In the genomic region with DNA sequence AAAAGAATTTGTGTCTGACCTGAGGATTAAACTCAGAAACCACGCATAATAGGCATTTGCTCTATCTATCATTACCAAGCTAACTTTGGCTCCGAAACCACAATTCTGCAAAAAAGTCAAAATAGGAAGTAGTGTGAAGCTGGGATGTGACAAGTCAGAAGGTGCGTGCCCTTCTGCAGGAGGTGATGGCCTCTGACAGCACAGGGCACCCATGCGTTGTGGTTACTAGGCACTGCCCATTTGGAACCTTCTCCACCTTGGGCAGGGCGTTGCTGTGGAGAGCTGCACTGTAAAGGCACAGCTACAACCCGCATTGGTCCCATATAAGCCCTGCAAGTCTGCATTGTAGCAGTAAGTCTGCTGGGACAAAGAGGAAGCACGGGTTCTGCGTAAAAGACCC, we compare ENCODE assay signal across 25 mouse cellular contexts. TPM values are rescaled to one million over a fixed set of nuclear protein-coding genes. Genes with fewer than 3 reads are reported as not detected.
A peak's percentile ranks its signal among the peaks of the same experiment; 100 is the strongest.
DNase-seq lines count a peak whose midpoint lies in the region; TF ChIP-seq lines count a peak whose summit lies in the region.
"Had no signal": no experiment of that assay in that cellular context is flagged by ENCODE, and none has a peak within 500 bp of the region (broad histone marks: within the 10 kb centered on the region; RNA-seq: fewer than 3 reads in every experiment).

No protein-coding gene starts in this region.

- no peak overlapping the region for H3K27ac ChIP-seq in MEL (ENCODE audit: control insufficient read depth, low read depth, low read length)
- no peak overlapping the region for H3K27ac ChIP-seq in bone marrow, adult 2 months (ENCODE audit: control insufficient read depth, insufficient read depth, low read depth, low read length, poor library complexity)
- peak overlapping the region; percentile 14; the same call in 1 of the 2 replicates for H3K27ac ChIP-seq in macrophage
- H3K27ac ChIP-seq in midbrain, embryonic 10.5 days (replicated peaks), result no peak overlapping the region
- H3K27ac ChIP-seq: embryonic facial prominence, embryonic 13.5 days; forebrain, embryonic 12.5 days; hindbrain, embryonic 13.5 days; layer of hippocampus, adult 2 months; limb, embryonic 12.5 days; liver, embryonic 12.5 days; midbrain, embryonic 13.5 days had no signal

- H3K79me2 ChIP-seq in MEL (ENCODE audit: control insufficient read depth, insufficient read depth, low read length, poor library complexity) (no peaks in the 10 kb centered on the region), macrophage (ENCODE audit: inconsistent target) (no peaks in the 10 kb centered on the region)

- TF ChIP-seq RAD21 in MEL (IDR thresholded peaks at IDR 0.05; ENCODE audit: low read depth, low read length), result no peak

- no peaks in the 10 kb centered on the region for H3K4me1 ChIP-seq in MEL (ENCODE audit: control insufficient read depth in 1 of 2, insufficient read depth in 2 of 2, low read length in 2 of 2)
- H3K4me1 ChIP-seq in bone marrow, adult 2 months (ENCODE audit: control insufficient read depth, insufficient read depth, low read length), result peaks cover 2% of the 10 kb centered on the region; the same call in 1 of the 2 replicates
- H3K4me1 ChIP-seq in midbrain, embryonic 10.5 days, result no peaks in the 10 kb centered on the region
- H3K4me1 ChIP-seq: embryonic facial prominence, embryonic 13.5 days; forebrain, embryonic 12.5 days; hindbrain, embryonic 13.5 days; limb, embryonic 12.5 days; liver, embryonic 12.5 days; midbrain, embryonic 13.5 days had no signal

- no peak for TF ChIP-seq EP300 in MEL (IDR thresholded peaks at IDR 0.05; ENCODE audit: low read depth in 1 of 2, low read length in 2 of 2)

- H3K4me3 ChIP-seq in MEL (ENCODE audit: control insufficient read depth in 1 of 2, insufficient read depth in 1 of 2, low read depth in 2 of 2, low read length in 2 of 2), result no peak overlapping the region
- peak overlapping the region; percentile 35 for H3K4me3 ChIP-seq in bone marrow, adult 2 months (replicated peaks; ENCODE audit: control insufficient read depth, low read depth, low read length)
- no peak overlapping the region for H3K4me3 ChIP-seq in macrophage (ENCODE audit: inconsistent target)
- H3K4me3 ChIP-seq in midbrain, embryonic 10.5 days, result no peak overlapping the region
- H3K4me3 ChIP-seq: embryonic facial prominence, embryonic 13.5 days; erythroblast, embryonic 14.5 days; forebrain, embryonic 12.5 days; hindbrain, embryonic 13.5 days; layer of hippocampus, adult 2 months; limb, embryonic 12.5 days; liver, embryonic 12.5 days; midbrain, embryonic 13.5 days had no signal

- no peaks in the 10 kb centered on the region for H3K27me3 ChIP-seq in MEL (ENCODE audit: control insufficient read depth in 1 of 2, insufficient read depth in 2 of 2, low read length in 2 of 2)
- no peaks in the 10 kb centered on the region; the same call in 1 of the 2 replicates for H3K27me3 ChIP-seq in splenic B cell, adult 2 months (ENCODE audit: control insufficient read depth, insufficient read depth, low read length, poor library complexity, severe bottlenecking)
- H3K27me3 ChIP-seq in midbrain, embryonic 10.5 days (ENCODE audit: low read depth, poor library complexity, severe bottlenecking), result no peaks in the 10 kb centered on the region
- H3K27me3 ChIP-seq: embryonic facial prominence, embryonic 13.5 days; forebrain, embryonic 12.5 days; hindbrain, embryonic 13.5 days; limb, embryonic 12.5 days; liver, embryonic 12.5 days; midbrain, embryonic 13.5 days had no signal

- no peaks in the 10 kb centered on the region for H3K9me3 ChIP-seq in MEL (replicated peaks; ENCODE audit: insufficient read depth, low read length)
- H3K9me3 ChIP-seq in midbrain, embryonic 10.5 days (replicated peaks), result peaks cover 9% of the 10 kb centered on the region
- H3K9me3 ChIP-seq: forebrain, embryonic 12.5 days; hindbrain, embryonic 13.5 days; liver, embryonic 12.5 days; midbrain, embryonic 13.5 days had no signal

- TF ChIP-seq CTCF in MEL (IDR thresholded peaks at IDR 0.05 in 2 of 3, conservative IDR thresholded peaks at IDR 0.05 in 1 of 3; ENCODE audit: control insufficient read depth in 1 of 3, insufficient read depth in 1 of 3, low read depth in 2 of 3, low read length in 3 of 3, poor library complexity in 1 of 3, severe bottlenecking in 1 of 3), result no peak
- no peak for TF ChIP-seq CTCF in bone marrow, adult 2 months (IDR thresholded peaks at IDR 0.05; ENCODE audit: control insufficient read depth, insufficient read depth, low read length)

- no peak overlapping the region for H3K9ac ChIP-seq in MEL (ENCODE audit: control insufficient read depth, low read depth, low read length, poor library complexity, severe bottlenecking)
- H3K9ac ChIP-seq: embryonic facial prominence, embryonic 13.5 days; forebrain, embryonic 12.5 days; hindbrain, embryonic 13.5 days; limb, embryonic 12.5 days; liver, embryonic 12.5 days; midbrain, embryonic 13.5 days had no signal

- H3K36me3 ChIP-seq in MEL (ENCODE audit: control insufficient read depth in 1 of 2, insufficient read depth in 2 of 2, low read length in 2 of 2) (no peaks in the 10 kb centered on the region), macrophage (ENCODE audit: inconsistent target) (no peaks in the 10 kb centered on the region; the same call in 1 of the 2 replicates)
- H3K36me3 ChIP-seq in splenic B cell, adult 2 months (ENCODE audit: control insufficient read depth, insufficient read depth, low read length, poor library complexity, severe bottlenecking), result no peaks in the 10 kb centered on the region
- peaks cover 70% of the 10 kb centered on the region for H3K36me3 ChIP-seq in midbrain, embryonic 10.5 days

- peak; percentile 46 for DNase-seq in MEL (ENCODE audit: low read depth, low spot score)
- peak; percentile 2 for DNase-seq in splenic B cell, adult 2 months (ENCODE audit: low read depth, low spot score)
- DNase-seq in cerebellum, adult 11-12 months, result no peak
- no peak for DNase-seq in layer of hippocampus, adult 9-10 months (ENCODE audit: low spot score)
- DNase-seq in midbrain, embryonic 10.5 days (ENCODE audit: low spot score), result no peak
- DNase-seq: adrenal gland, postnatal 36 days; cerebellum, adult 2 months; cerebellum, postnatal 25 days; embryo, embryonic 11 days; gastrocnemius, postnatal 36 days; kidney, adult 9 months; kidney, postnatal 14 days; layer of hippocampus, postnatal 36 days; lung, adult 2 months; retina, postnatal 1 day had no signal

- no peak for TF ChIP-seq POLR2A in MEL (IDR thresholded peaks at IDR 0.05; ENCODE audit: control insufficient read depth in 1 of 2, insufficient read depth in 1 of 2, low read depth in 1 of 2, low read length in 2 of 2, poor library complexity in 1 of 2)
- TF ChIP-seq POLR2A in bone marrow, adult 2 months (IDR thresholded peaks at IDR 0.05; ENCODE audit: borderline replicate concordance, control insufficient read depth, low read depth, low read length), result no peak

- WGBS in bone marrow, adult 2 months, result 7% methylated on average over 8 of the region's 8 CpGs
- WGBS in macrophage (ENCODE audit: missing documents), result 3% methylated on average over 8 of the region's 8 CpGs
- WGBS in midbrain, embryonic 10.5 days, result 95% methylated on average over 8 of the region's 8 CpGs

TF ChIP-seq in MEL, 35 proteins besides CTCF, POLR2A, EP300 and RAD21:
- no peak for TF ChIP-seq TCF12 (IDR thresholded peaks at IDR 0.05; ENCODE audit: low read depth, low read length)
- no peak for TF ChIP-seq NRF1 (IDR thresholded peaks at IDR 0.05; ENCODE audit: insufficient read depth, low read depth, low read length, poor library complexity, severe bottlenecking)
- TF ChIP-seq MAX (IDR thresholded peaks at IDR 0.05; ENCODE audit: low read length), result no peak
- TF ChIP-seq CHD2 (IDR thresholded peaks at IDR 0.05; ENCODE audit: low read length), result no peak
- TF ChIP-seq GATA1 (IDR thresholded peaks at IDR 0.05; ENCODE audit: low read depth, low read length), result no peak
- no peak for TF ChIP-seq CHD1 (IDR thresholded peaks at IDR 0.05; ENCODE audit: low read depth, low read length)
- no peak for TF ChIP-seq MAFK (IDR thresholded peaks at IDR 0.05; ENCODE audit: borderline replicate concordance, low read depth, low read length)

RNA-seq across cellular contexts. Expression of a gene that starts 57.8 kb away (rescaled TPM):
- total RNA-seq in MEL (2012; rRNA removed), result 11.5 and 12.7 TPM in 2 replicates
- polyA plus RNA-seq in MEL (2012; ENCODE audit: insufficient read depth in 1 of 2, insufficient read length in 2 of 2, low read depth in 1 of 2, low replicate concordance in 2 of 2, missing spikeins in 1 of 2) (10 to 100 TPM in 1 of 2 experiments, not detected in 1; 31.6 TPM), macrophage (2018) (65.8 to 90.5 TPM (median 79.6 TPM) in 3 replicates)
- 11.0 and 25.2 TPM in 2 replicates for polyA plus RNA-seq in bone marrow, adult 2 months (2011; ENCODE audit: insufficient read depth, insufficient read length, low replicate concordance, missing spikeins)
- total RNA-seq in macrophage (2018; cell fraction: chromatin; rRNA removed), result 100 to 1,000 TPM in 25 of 26 experiments, 10 to 100 TPM in 1; 99.0 to 184 (median 133) TPM
- 100 to 1,000 TPM in 15 of 26 experiments, 10 to 100 TPM in 11; 68.6 to 130 (median 105) TPM for total RNA-seq in macrophage (2018; cell fraction: cytosol; rRNA removed)
- total RNA-seq in macrophage (2018; cell fraction: nucleus; rRNA removed), result 100 to 1,000 TPM; 101 to 198 (median 136) TPM
- polyA plus RNA-seq in midbrain, embryonic 10.5 days (2016; fragmentation: Nextera tagmentation; extraction: Ambion mirVana), result 37.5 and 40.9 TPM in 2 replicates

Comparison
In these comparisons a context has a peak if more than half of its experiments do, and no peak if none do; other contexts are left out.
1. DNase-seq: peak in MEL (single experiment) and splenic B cell, adult 2 months (single experiment); none in cerebellum, adult 11-12 months (single experiment), layer of hippocampus, adult 9-10 months (single experiment) and midbrain, embryonic 10.5 days (single experiment).